Mouse (Mus musculus) kidney, embryonic 14.5 days (tissue): ENCODE measurements at regions not wholly inside any gene's neighbourhood (a gene's known extent, or its start where the extent isn't known, plus 50 kb on each side); places are given as distances from the start of the nearest gene placed in this dataset.

Experiments used
- ATAC-seq: fragments of 200-750 bp; cut with Nextera tagmentation; 2 replicates; pipeline ENCODE4 v1.8.0; 2017; ENCODE audit warnings: moderate number of reproducible peaks, mild to moderate bottlenecking, moderate TSS enrichment, moderate library complexity; ENCODE audit not compliant: low FRiP score, low TSS enrichment
- H3K27ac ChIP-seq: fragments of 300-500 bp; sonication (generic); 2 replicates; pipeline ENCODE4 v1.5.1; 2014; ENCODE audit warnings: low read depth, mild to moderate bottlenecking, low read length, moderate library complexity, mixed read lengths
- H3K27me3 ChIP-seq: fragments of 300-500 bp; sonication (generic); 2 replicates; pipeline ENCODE4 v1.6.1; 2014; ENCODE audit warnings: mild to moderate bottlenecking, low read length; ENCODE audit not compliant: control insufficient read depth, insufficient read depth
- H3K36me3 ChIP-seq: fragments of 300-500 bp; sonication (generic); 2 replicates; pipeline ENCODE4 v1.6.1; 2014; ENCODE audit warnings: low read length, mixed read lengths; ENCODE audit not compliant: control insufficient read depth, insufficient read depth
- H3K4me1 ChIP-seq: fragments of 300-500 bp; sonication (generic); 2 replicates; pipeline ENCODE4 v1.6.1; 2014; ENCODE audit warnings: low read length, mixed read lengths; ENCODE audit not compliant: control insufficient read depth, insufficient read depth
- H3K4me2 ChIP-seq: fragments of 300-500 bp; sonication (generic); replicated peaks from 2 replicates; pipeline ENCODE4 v1.6.1; 2014; ENCODE audit warnings: low read depth, mild to moderate bottlenecking, low read length
- H3K4me3 ChIP-seq: fragments of 300-500 bp; sonication (generic); 2 replicates; pipeline ENCODE4 v1.5.1; 2014; ENCODE audit warnings: mild to moderate bottlenecking, low read length
- H3K9ac ChIP-seq: fragments of 300-500 bp; sonication (generic); 2 replicates; pipeline ENCODE4 v1.6.1; 2014; ENCODE audit warnings: low read depth, mild to moderate bottlenecking, low read length, moderate library complexity
- H3K9me3 ChIP-seq: fragments of 300-500 bp; sonication (generic); 2 replicates; pipeline ENCODE4 v1.6.1; 2016; ENCODE audit warnings: low read length; ENCODE audit not compliant: control insufficient read depth
- WGBS: fragments of 180-500 bp; shearing (Covaris S2); extraction: QIAGEN DNeasy Blood & Tissue Kit; methylation state at CpG from one replicate; pipeline ENCODE4 v1.1.7; 2014; 5-methylcytosine and 5-hydroxymethylcytosine counted together

GRCm38 (mm10) chr11:31464844-31465243, 95.0 kb upstream of the Stc2 start:
- no peak overlapping the region for H3K4me3 ChIP-seq
- no peaks in the 10 kb centered on the region for H3K27me3 ChIP-seq
- H3K4me1 ChIP-seq = no peaks in the 10 kb centered on the region
- no peak for ATAC-seq
- H3K9me3 ChIP-seq = no peaks in the 10 kb centered on the region
- no peak overlapping the region for H3K27ac ChIP-seq
- no peaks in the 10 kb centered on the region for H3K36me3 ChIP-seq
- H3K9ac ChIP-seq = no peak overlapping the region
- WGBS = 87% methylated on average over 1 of the region's 1 CpGs
- H3K4me2 ChIP-seq = no peak overlapping the region

GRCm38 (mm10) chr11:31462440-31462839, 92.6 kb upstream of the Stc2 start:
- no peaks in the 10 kb centered on the region for H3K27me3 ChIP-seq
- H3K27ac ChIP-seq = no peak overlapping the region
- no peak overlapping the region for H3K4me2 ChIP-seq
- H3K9me3 ChIP-seq = no peaks in the 10 kb centered on the region
- ATAC-seq = no peak
- no peak overlapping the region for H3K4me3 ChIP-seq
- no peaks in the 10 kb centered on the region for H3K4me1 ChIP-seq
- H3K9ac ChIP-seq = no peak overlapping the region
- H3K36me3 ChIP-seq = no peaks in the 10 kb centered on the region

DNA sequence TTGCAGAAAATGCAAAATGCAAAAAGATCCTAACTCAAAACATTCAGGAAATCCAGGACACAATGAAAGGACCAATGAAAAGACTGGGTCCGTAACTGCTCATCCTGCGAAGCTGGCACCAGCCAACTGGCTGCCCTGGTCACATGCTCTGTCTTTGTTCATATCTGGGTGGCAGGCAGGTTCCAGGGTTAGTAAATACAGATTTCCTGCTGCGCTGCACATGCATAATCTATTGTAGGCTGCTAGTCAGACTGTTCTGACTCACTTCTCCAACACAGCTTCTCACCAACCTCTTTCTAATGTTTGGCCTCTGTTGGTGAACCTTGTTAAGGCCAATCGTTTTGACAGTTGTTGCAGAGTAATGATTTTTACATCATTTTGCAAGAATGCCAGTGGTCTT, 92.0 kb upstream of the Stc2 start:
- Histone ChIP-seq H3K4me1 (no peaks in the 10 kb centered on the region), H3K4me3 (no peak overlapping the region), H3K4me2 (no peak overlapping the region), H3K9me3 (no peaks in the 10 kb centered on the region), H3K9ac (no peak overlapping the region), H3K27ac (no peak overlapping the region), H3K27me3 (no peaks in the 10 kb centered on the region), H3K36me3 (no peaks in the 10 kb centered on the region)
- ATAC-seq = no peak
- 87% methylated on average over 4 of the region's 4 CpGs for WGBS

GRCm38 (mm10) chr11:31461348-31461747, 91.5 kb upstream of the Stc2 start:
- ATAC-seq = no peak
- WGBS = 62% methylated on average over 3 of the region's 3 CpGs
- H3K9me3 ChIP-seq = no peaks in the 10 kb centered on the region
- no peak overlapping the region for H3K4me2 ChIP-seq
- no peak overlapping the region for H3K9ac ChIP-seq
- no peaks in the 10 kb centered on the region for H3K36me3 ChIP-seq
- H3K27me3 ChIP-seq = no peaks in the 10 kb centered on the region
- no peak overlapping the region for H3K27ac ChIP-seq
- no peak overlapping the region for H3K4me3 ChIP-seq
- no peaks in the 10 kb centered on the region for H3K4me1 ChIP-seq

- no peak overlapping the region for H3K27ac ChIP-seq
- no peak for ATAC-seq
- H3K4me3 ChIP-seq = no peak overlapping the region
- no peaks in the 10 kb centered on the region for H3K27me3 ChIP-seq
- peaks cover 4% of the 10 kb centered on the region; the same call in 1 of the 2 replicates for H3K9me3 ChIP-seq
- no peak overlapping the region for H3K4me2 ChIP-seq
- no peaks in the 10 kb centered on the region for H3K36me3 ChIP-seq
- WGBS = 80% methylated on average over 2 of the region's 2 CpGs
- no peaks in the 10 kb centered on the region for H3K4me1 ChIP-seq
- no peak overlapping the region for H3K9ac ChIP-seq
Measured at GRCm38 (mm10) chr11:31427374-31427773, 57.5 kb upstream of the Stc2 start.
